Mouse (Mus musculus): Measurements from ENCODE around the gene Scamp1. TPM values are rescaled to one million over a fixed set of nuclear protein-coding genes. Genes with fewer than 3 reads are reported as not detected.
A peak's percentile ranks its signal among the peaks of the same experiment; 100 is the strongest.

The Scamp1 gene
- polyA plus RNA-seq, 1 experiment from 2014 or later: 25.5 TPM

GRCm38 (mm10) chr13:94180477-94181420, 104.9 kb downstream of the Scamp1 start:
- peaks cover 14% of the 10 kb centered on the region for H3K4me1 ChIP-seq
- H3K9me3 ChIP-seq (replicated peaks): no peaks in the 10 kb centered on the region
- H3K27ac ChIP-seq (replicated peaks): no peak overlapping the region
- WGBS: 86% methylated on average over 5 of the region's 5 CpGs
- H3K36me3 ChIP-seq: no peaks in the 10 kb centered on the region
- no peak overlapping the region for H3K4me3 ChIP-seq
- H3K27me3 ChIP-seq (ENCODE audit: low read depth, poor library complexity, severe bottlenecking): peaks cover 19% of the 10 kb centered on the region
- DNase-seq (ENCODE audit: low spot score): no peak

- H3K4me3 ChIP-seq: no peak overlapping the region
- 70% methylated on average over 11 of the region's 11 CpGs for WGBS
- peaks cover 35% of the 10 kb centered on the region for H3K4me1 ChIP-seq
- no peaks in the 10 kb centered on the region for H3K9me3 ChIP-seq (replicated peaks)
- no peaks in the 10 kb centered on the region for H3K36me3 ChIP-seq
- peaks cover 35% of the 10 kb centered on the region for H3K27me3 ChIP-seq (ENCODE audit: low read depth, poor library complexity, severe bottlenecking)
- no peak for DNase-seq (ENCODE audit: low spot score)
- H3K27ac ChIP-seq (replicated peaks): no peak overlapping the region; the same call in 1 of the 2 replicates
These were observed 107.1 kb downstream of the Scamp1 start for GRCm38 (mm10) chr13:94178401-94179040.

DNA sequence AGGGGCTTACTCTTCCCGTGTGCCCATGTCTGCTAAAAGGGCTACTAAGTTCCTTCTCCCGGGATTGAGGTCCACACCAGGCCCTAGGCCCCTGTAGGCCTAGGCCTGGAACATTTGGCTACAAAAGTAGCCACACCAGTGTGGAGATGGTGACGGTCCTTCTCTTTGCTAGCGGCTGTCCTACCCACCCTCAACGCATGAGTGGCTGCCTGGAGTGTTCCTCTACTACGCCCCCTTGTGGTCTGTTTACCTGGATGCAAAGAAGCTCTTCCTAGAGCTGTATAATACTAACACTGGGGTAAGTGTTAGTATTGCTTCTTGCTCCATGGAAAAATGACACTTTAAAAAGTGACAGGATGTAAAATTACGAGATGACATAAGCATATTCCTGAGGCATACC, 108.5 kb downstream of the Scamp1 start:
- Histone ChIP-seq H3K4me3 (no peak overlapping the region), H3K36me3 (no peaks in the 10 kb centered on the region), H3K9me3 (replicated peaks) (no peaks in the 10 kb centered on the region), H3K4me1 (peaks cover 47% of the 10 kb centered on the region), H3K27ac (replicated peaks) (no peak overlapping the region), H3K27me3 (ENCODE audit: low read depth, poor library complexity, severe bottlenecking) (peaks cover 49% of the 10 kb centered on the region)
- DNase-seq (ENCODE audit: low spot score): no peak
- 59% methylated on average over 7 of the region's 7 CpGs for WGBS

DNA sequence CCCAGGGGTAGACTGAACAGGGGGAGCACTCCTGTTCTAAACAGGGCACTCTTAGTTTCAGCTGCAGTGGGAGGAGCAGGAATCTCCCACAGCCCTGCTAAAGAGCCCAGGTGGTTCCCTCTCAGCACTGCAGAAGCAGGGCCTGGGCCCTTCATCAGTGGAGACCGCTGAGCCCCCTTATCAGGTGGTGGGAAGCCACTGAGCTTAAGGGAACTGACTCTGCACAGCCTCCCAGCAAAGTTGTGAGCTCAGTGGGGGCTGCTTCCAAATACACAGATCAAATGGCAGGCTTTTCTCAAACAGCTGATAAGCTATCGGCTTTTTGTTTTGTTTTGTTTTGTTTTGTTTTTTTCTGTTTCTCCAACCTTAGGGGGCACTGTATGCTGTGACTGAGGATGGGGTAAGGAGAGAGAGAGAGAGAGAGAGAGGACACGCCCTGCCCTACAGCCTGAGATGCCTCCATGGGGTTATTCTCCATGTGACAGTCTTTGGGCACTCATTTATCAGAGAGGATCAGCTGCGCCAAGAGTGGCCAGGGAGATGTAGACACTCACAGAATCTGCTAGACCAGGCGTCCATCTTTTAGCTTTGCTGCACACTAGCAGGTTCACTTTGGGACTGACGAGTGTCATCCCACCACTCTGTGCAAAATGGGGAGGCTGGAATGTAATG, 110.1 kb downstream of the Scamp1 start:
- WGBS: 55% methylated on average over 6 of the region's 6 CpGs
- Histone ChIP-seq H3K36me3 (no peaks in the 10 kb centered on the region), H3K9me3 (replicated peaks) (no peaks in the 10 kb centered on the region), H3K27ac (replicated peaks) (no peak overlapping the region), H3K4me1 (peaks cover 60% of the 10 kb centered on the region), H3K27me3 (ENCODE audit: low read depth, poor library complexity, severe bottlenecking) (peaks cover 65% of the 10 kb centered on the region), H3K4me3 (no peak overlapping the region)
- no peak for DNase-seq (ENCODE audit: low spot score)

DNA sequence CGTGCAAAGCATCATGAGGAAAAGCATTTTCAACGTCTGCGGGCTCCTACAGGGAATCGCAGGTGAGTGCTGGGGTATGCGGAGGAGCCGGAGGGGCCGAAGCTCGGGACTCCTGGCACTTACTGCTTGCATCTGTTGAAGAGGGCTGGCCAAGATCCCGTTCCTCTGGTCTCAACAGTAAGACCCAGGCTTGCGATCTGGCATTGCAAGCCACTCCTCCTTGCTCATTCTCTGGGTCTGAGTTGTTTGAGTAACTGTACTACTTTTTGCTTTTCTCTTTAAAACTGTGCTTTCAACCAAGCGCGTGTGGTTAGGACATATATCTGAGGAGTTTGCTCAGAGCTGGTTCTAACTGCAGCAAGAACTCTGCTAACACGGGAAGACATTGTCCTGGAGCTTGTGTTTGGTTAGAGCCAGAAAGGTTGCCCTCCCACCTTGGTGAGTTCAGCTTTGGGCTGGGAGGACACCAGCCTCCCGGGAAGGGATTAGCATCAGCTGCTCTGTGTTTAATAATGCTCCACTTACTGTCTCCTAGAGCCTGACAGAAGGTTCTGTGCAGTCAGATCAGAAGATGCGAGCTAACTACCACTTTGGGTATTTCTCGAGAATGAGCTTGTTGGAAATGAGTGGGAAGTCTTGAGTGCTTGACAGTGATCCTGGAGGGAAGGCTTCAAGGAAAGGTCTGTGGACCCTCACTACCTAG, 110.9 kb downstream of the Scamp1 start:
- DNase-seq (ENCODE audit: low spot score): no peak
- peaks cover 71% of the 10 kb centered on the region for H3K27me3 ChIP-seq (ENCODE audit: low read depth, poor library complexity, severe bottlenecking)
- no peaks in the 10 kb centered on the region for H3K36me3 ChIP-seq
- H3K9me3 ChIP-seq (replicated peaks): no peaks in the 10 kb centered on the region
- peak overlapping the region; percentile 70; the same call in 1 of the 2 replicates for H3K27ac ChIP-seq (replicated peaks)
- H3K4me3 ChIP-seq: peak overlapping the region; percentile 68
- peaks cover 60% of the 10 kb centered on the region for H3K4me1 ChIP-seq
- 12% methylated on average over 16 of the region's 16 CpGs for WGBS

DNA sequence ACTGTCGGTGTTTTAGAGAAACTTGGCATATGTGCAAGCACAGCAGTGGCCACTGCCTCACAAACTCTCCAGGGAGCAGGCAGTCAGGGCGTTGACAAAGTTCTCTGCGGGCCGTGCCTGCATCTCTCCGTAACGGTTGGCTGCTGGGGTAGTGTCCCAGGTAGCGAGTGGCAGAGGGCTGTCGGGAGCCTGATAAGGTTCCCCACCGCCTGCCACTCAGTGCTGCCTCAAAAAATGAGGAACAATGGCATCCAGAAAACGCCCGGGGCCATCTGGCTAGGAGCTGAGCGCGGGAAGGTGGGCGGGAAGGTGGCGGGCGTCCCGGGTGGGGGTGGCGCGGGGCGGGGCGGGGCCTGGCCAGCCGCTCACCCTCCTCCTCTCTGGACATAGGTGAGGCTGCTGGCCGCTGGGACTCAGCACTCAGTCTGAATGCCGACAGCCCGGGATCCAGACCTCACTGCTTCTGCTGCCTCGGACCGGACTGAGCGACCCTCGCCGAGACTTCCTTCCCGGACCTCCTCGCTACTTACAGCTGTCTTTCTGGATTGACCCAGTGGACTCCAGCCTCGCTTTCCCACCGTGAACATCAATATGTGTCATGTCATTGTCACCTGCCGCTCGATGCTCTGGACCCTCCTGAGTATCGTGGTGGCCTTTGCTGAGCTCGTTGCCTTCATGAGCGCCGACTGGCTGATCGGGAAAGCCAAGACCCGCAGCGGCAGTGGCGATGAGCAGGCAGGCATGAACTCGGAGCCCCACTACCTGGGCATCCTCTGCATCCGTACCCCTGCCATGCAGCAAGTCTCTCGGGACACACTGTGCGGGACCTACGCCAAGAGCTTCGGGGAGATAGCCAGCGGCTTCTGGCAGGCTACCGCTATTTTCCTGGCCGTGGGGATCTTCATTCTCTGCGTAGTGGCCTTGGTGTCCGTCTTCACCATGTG, 111.8 kb downstream of the Scamp1 start:
- peaks cover 62% of the 10 kb centered on the region for H3K4me1 ChIP-seq
- H3K36me3 ChIP-seq: no peaks in the 10 kb centered on the region
- H3K27me3 ChIP-seq (ENCODE audit: low read depth, poor library complexity, severe bottlenecking): peaks cover 80% of the 10 kb centered on the region
- peak; percentile 51 for DNase-seq (ENCODE audit: low spot score)
- peak overlapping the region; percentile 68 for H3K4me3 ChIP-seq
- H3K9me3 ChIP-seq (replicated peaks): no peaks in the 10 kb centered on the region
- 2% methylated on average over 55 of the region's 55 CpGs for WGBS
- peak overlapping the region; percentile 70 for H3K27ac ChIP-seq (replicated peaks)

GRCm38 (mm10) chr13:94172533-94173310, 112.9 kb downstream of the Scamp1 start:
- peaks cover 84% of the 10 kb centered on the region for H3K27me3 ChIP-seq (ENCODE audit: low read depth, poor library complexity, severe bottlenecking)
- no peak for DNase-seq (ENCODE audit: low spot score)
- H3K36me3 ChIP-seq: no peaks in the 10 kb centered on the region
- 82% methylated on average over 15 of the region's 15 CpGs for WGBS
- peaks cover 54% of the 10 kb centered on the region for H3K4me1 ChIP-seq
- no peak overlapping the region for H3K27ac ChIP-seq (replicated peaks)
- H3K4me3 ChIP-seq: no peak overlapping the region
- no peaks in the 10 kb centered on the region for H3K9me3 ChIP-seq (replicated peaks)

DNA sequence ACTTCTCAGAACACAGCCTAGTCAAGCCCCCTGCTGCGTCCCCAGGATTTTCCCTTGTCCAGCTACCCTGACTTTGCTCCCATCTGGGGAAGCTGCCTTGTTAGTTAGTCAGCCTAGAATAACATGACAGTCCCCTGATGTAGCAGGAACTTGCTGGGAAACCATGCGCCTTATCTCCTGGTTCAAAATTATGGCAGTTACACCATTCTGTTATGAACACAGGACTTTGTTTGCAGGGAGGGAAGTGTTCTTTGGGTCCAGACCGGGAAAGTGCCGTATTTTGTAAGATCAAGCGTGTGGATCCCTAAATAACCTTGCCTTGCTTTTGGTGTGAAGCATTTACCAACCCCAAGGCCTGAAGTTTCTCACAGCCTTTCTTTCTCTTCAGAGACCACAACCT, 114.0 kb downstream of the Scamp1 start:
- no peak overlapping the region for H3K27ac ChIP-seq (replicated peaks)
- DNase-seq (ENCODE audit: low spot score): no peak
- no peaks in the 10 kb centered on the region for H3K36me3 ChIP-seq
- H3K4me1 ChIP-seq: peaks cover 52% of the 10 kb centered on the region
- H3K27me3 ChIP-seq (ENCODE audit: low read depth, poor library complexity, severe bottlenecking): peaks cover 80% of the 10 kb centered on the region
- no peaks in the 10 kb centered on the region for H3K9me3 ChIP-seq (replicated peaks)
- H3K4me3 ChIP-seq: no peak overlapping the region
- 21% methylated on average over 5 of the region's 5 CpGs for WGBS

DNA sequence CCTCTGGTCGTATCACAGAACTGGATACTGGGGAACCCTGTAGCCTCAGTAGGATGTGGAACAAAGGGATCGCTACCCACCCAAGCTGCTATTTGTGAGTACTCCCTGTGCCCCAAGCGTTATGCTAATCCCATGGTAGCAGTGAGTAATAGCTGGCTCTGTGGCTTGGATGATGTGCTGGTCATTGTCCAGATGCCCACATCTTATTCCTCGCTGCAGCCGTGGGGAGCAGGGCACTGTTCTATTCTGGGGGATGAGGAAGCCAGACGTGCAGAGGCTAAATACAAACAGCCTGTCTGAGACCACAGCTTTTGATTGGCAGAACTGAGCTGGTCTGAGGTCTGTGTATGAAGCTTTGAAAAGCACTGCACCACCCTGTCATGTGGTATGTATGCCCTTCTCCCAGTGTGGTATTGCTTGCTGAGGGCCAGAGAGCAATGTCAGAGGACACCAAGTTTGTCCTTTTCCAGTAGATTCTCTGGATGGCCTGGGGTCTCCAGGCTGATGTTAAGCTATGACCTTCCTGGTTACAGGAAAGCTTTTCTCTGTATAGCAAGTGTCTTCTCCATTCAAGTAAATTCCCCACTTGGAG, 116.2 kb downstream of the Scamp1 start:
- Histone ChIP-seq H3K27me3 (ENCODE audit: low read depth, poor library complexity, severe bottlenecking) (peaks cover 58% of the 10 kb centered on the region), H3K4me3 (no peak overlapping the region), H3K4me1 (peaks cover 51% of the 10 kb centered on the region), H3K27ac (replicated peaks) (no peak overlapping the region), H3K9me3 (replicated peaks) (no peaks in the 10 kb centered on the region), H3K36me3 (no peaks in the 10 kb centered on the region)
- no peak for DNase-seq (ENCODE audit: low spot score)
- 71% methylated on average over 6 of the region's 6 CpGs for WGBS

- H3K4me3 ChIP-seq: no peak overlapping the region
- H3K36me3 ChIP-seq: no peaks in the 10 kb centered on the region
- peaks cover 47% of the 10 kb centered on the region for H3K27me3 ChIP-seq (ENCODE audit: low read depth, poor library complexity, severe bottlenecking)
- DNase-seq (ENCODE audit: low spot score): no peak
- H3K4me1 ChIP-seq: peaks cover 40% of the 10 kb centered on the region
- no peaks in the 10 kb centered on the region for H3K9me3 ChIP-seq (replicated peaks)
- 78% methylated on average over 5 of the region's 5 CpGs for WGBS
- no peak overlapping the region for H3K27ac ChIP-seq (replicated peaks)
These were observed 117.3 kb downstream of the Scamp1 start for GRCm38 (mm10) chr13:94168319-94168718.

DNA sequence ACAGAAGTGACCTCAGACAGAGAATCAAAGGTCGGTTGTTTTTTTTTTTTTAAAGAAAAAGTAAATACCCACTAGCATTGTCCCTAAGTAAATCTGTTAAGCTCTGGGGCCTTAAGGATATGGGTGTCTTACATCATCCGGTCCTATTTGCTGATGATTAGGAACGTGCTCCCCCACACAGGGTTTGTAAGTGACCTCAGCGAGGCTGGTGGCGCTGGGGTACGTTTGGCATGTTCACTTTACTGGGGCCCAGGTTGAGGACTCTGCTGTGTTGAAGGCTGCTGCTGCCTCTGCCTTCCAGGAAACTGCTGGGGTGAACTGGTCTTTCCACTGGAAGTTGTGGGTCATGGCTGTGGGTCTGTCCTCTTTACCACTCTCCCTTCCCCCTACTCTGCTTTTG, 121.2 kb downstream of the Scamp1 start:
- no peaks in the 10 kb centered on the region for H3K9me3 ChIP-seq (replicated peaks)
- H3K27ac ChIP-seq (replicated peaks): 0 out of 2 replicates have a peak overlapping the region, but pooled peaks have one; percentile 14
- WGBS: 77% methylated on average over 6 of the region's 6 CpGs
- no peak for DNase-seq (ENCODE audit: low spot score)
- H3K27me3 ChIP-seq (ENCODE audit: low read depth, poor library complexity, severe bottlenecking): peaks cover 11% of the 10 kb centered on the region; the same call in 1 of the 2 replicates
- H3K36me3 ChIP-seq: no peaks in the 10 kb centered on the region
- no peak overlapping the region for H3K4me3 ChIP-seq
- peaks cover 20% of the 10 kb centered on the region for H3K4me1 ChIP-seq
